10 mouse cellular contexts compared by ENCODE assay signal in the genomic region with DNA sequence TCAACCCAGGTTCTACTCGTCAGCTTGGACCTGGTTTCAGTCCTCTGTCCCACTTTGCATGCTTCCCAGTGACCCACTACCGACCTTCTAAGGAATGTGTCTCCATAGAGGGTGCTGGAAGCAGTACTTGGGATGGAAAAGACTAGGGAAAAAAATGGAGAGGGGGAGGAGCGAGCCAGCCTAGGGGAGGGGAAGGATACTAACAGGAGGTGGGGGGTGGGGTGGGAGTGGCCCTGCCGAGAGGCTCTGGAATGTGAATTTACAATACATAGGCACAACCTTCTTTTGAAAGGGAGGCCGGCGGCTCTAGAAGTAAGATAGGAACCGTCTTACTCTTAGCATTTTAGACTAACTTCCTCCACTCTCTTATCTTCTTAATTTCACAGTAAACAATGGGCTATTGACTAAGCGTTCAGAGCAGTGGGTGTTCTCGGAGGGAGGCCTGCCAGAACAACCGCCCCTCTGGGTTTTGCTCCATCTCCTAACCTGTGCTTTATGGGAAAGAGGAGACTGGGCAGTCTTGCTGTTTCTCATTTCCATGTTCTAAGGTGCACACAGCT.
DNase-seq lines count a peak whose midpoint lies in the region; ATAC-seq and TF ChIP-seq lines count a peak whose summit lies in the region.
"Had no signal": no experiment of that assay in that cellular context is flagged by ENCODE, and none has a peak within 500 bp of the region (broad histone marks: within the 10 kb centered on the region; RNA-seq: fewer than 3 reads in every experiment).

No protein-coding gene starts in this region.

- no peaks in the 10 kb centered on the region for H3K79me2 ChIP-seq in heart, adult 2 months (replicated peaks; ENCODE audit: control insufficient read depth, insufficient read depth, low read length)

- no peak for TF ChIP-seq CTCF in heart, adult 2 months (IDR thresholded peaks at IDR 0.05)
- TF ChIP-seq CTCF in ES-Bruce4 (IDR thresholded peaks at IDR 0.05; ENCODE audit: low read depth, low read length), result no peak

- H3K36me3 ChIP-seq in heart, adult 2 months (ENCODE audit: control insufficient read depth, insufficient read depth, low read length), result no peaks in the 10 kb centered on the region
- H3K36me3 ChIP-seq in ES-Bruce4 (ENCODE audit: control insufficient read depth, insufficient read depth, low read length, poor library complexity, severe bottlenecking), result no peaks in the 10 kb centered on the region
- no peaks in the 10 kb centered on the region for H3K36me3 ChIP-seq in forebrain, embryonic 14.5 days (ENCODE audit: control insufficient read depth, insufficient read depth, low read length)
- no peaks in the 10 kb centered on the region for H3K36me3 ChIP-seq in liver, embryonic 12.5 days

- H3K27me3 ChIP-seq in heart, adult 2 months (ENCODE audit: control insufficient read depth, insufficient read depth, low read length), result no peaks in the 10 kb centered on the region
- H3K27me3 ChIP-seq in ES-Bruce4 (ENCODE audit: control insufficient read depth, insufficient read depth, low read length, poor library complexity, severe bottlenecking), result no peaks in the 10 kb centered on the region
- no peaks in the 10 kb centered on the region for H3K27me3 ChIP-seq in forebrain, embryonic 14.5 days (replicated peaks; ENCODE audit: control insufficient read depth, insufficient read depth, low read length)
- no peaks in the 10 kb centered on the region for H3K27me3 ChIP-seq in liver, embryonic 12.5 days (replicated peaks)

- H3K9me3 ChIP-seq in ES-Bruce4 (replicated peaks; ENCODE audit: control insufficient read depth, insufficient read depth, low read length, poor library complexity, severe bottlenecking), result no peaks in the 10 kb centered on the region
- H3K9me3 ChIP-seq in forebrain, embryonic 14.5 days (replicated peaks; ENCODE audit: control insufficient read depth, low read length), result no peaks in the 10 kb centered on the region
- H3K9me3 ChIP-seq in liver, embryonic 12.5 days (replicated peaks), result no peaks in the 10 kb centered on the region

- H3K4me3 ChIP-seq in heart, adult 2 months, result no peak overlapping the region
- H3K4me3 ChIP-seq in ES-Bruce4 (ENCODE audit: low read depth, low read length), result peak overlapping the region; percentile 39; the same call in 1 of the 2 replicates
- H3K4me3 ChIP-seq in forebrain, embryonic 14.5 days (ENCODE audit: low read depth, low read length), result no peak overlapping the region
- H3K4me3 ChIP-seq in liver, embryonic 12.5 days, result no peak overlapping the region
- H3K4me3 ChIP-seq: erythroblast, embryonic 14.5 days had no signal

- peaks cover 11% of the 10 kb centered on the region for H3K4me1 ChIP-seq in heart, adult 2 months (ENCODE audit: control insufficient read depth, insufficient read depth, low read length)
- peaks cover 9% of the 10 kb centered on the region for H3K4me1 ChIP-seq in ES-Bruce4 (ENCODE audit: control insufficient read depth, insufficient read depth, low read length)
- H3K4me1 ChIP-seq in forebrain, embryonic 14.5 days (ENCODE audit: control insufficient read depth, insufficient read depth, low read length), result peaks cover 9% of the 10 kb centered on the region
- no peaks in the 10 kb centered on the region for H3K4me1 ChIP-seq in liver, embryonic 12.5 days

- peak overlapping the region; percentile 38 for H3K27ac ChIP-seq in heart, adult 2 months
- peak overlapping the region; percentile 90 for H3K27ac ChIP-seq in ES-Bruce4 (ENCODE audit: insufficient read depth, low read length)
- H3K27ac ChIP-seq in forebrain, embryonic 14.5 days (ENCODE audit: low read depth, low read length), result no peak overlapping the region
- H3K27ac ChIP-seq in liver, embryonic 12.5 days, result no peak overlapping the region

- H3K4me2 ChIP-seq in forebrain, embryonic 14.5 days (ENCODE audit: low read length), result no peak overlapping the region
- no peak overlapping the region for H3K4me2 ChIP-seq in liver, embryonic 12.5 days

- 25% methylated on average over 10 of the region's 10 CpGs for WGBS in heart, adult 2 months
- WGBS in forebrain, embryonic 14.5 days, result 8% methylated on average over 10 of the region's 10 CpGs
- 23% methylated on average over 10 of the region's 10 CpGs for WGBS in liver, embryonic 12.5 days (ENCODE audit: insufficient replicate concordance)

- TF ChIP-seq POLR2A in heart, adult 2 months (IDR thresholded peaks at IDR 0.05; ENCODE audit: insufficient read depth, low read depth, low read length), result no peak
- no peak for TF ChIP-seq POLR2A in ES-Bruce4 (IDR thresholded peaks at IDR 0.05; ENCODE audit: insufficient read depth, low read length)

- no peak for DNase-seq in heart, adult 2 months
- no peak for DNase-seq in heart, postnatal 25 days (ENCODE audit: low spot score)
- DNase-seq in forebrain, embryonic 14.5 days (ENCODE audit: low spot score), result peak; percentile 23
- DNase-seq in ovary, postnatal 14 days (ENCODE audit: low spot score), result no peak
- DNase-seq in frontal cortex, postnatal 10 days (ENCODE audit: low spot score in 2 of 2), result no peak
- DNase-seq in adipocyte (ENCODE audit: low spot score), result no peak
- DNase-seq: layer of hippocampus, postnatal 36 days had no signal

- ATAC-seq in forebrain, embryonic 14.5 days, result no peak
- peak; percentile 15; the same call in 1 of the 2 replicates for ATAC-seq in liver, embryonic 12.5 days

- no peak for TF ChIP-seq EP300 in heart, adult 2 months (IDR thresholded peaks at IDR 0.05; ENCODE audit: insufficient read depth, low read depth, low read length)
- peak; percentile 84 for TF ChIP-seq EP300 in ES-Bruce4 (IDR thresholded peaks at IDR 0.05; ENCODE audit: insufficient read depth, low read depth, low read length)

- intact Hi-C loops in heart, adult 2 months (cut with DNase I), result no loop called here
- intact Hi-C loops in heart, postnatal 25 days (cut with DNase I), result no loop called here

- H3K9ac ChIP-seq in heart, adult 2 months (ENCODE audit: low read depth, low read length), result no peak overlapping the region
- peak overlapping the region; percentile 36; the same call in 1 of the 2 replicates for H3K9ac ChIP-seq in ES-Bruce4 (ENCODE audit: low read depth, poor library complexity, severe bottlenecking)
- no peak overlapping the region for H3K9ac ChIP-seq in forebrain, embryonic 14.5 days (ENCODE audit: low read length)
- H3K9ac ChIP-seq in liver, embryonic 12.5 days, result no peak overlapping the region

Comparison
In these comparisons a context has a peak if more than half of its experiments do, and no peak if none do; other contexts are left out.
1. H3K27ac ChIP-seq: peak in heart, adult 2 months (single experiment) and ES-Bruce4 (single experiment); none in forebrain, embryonic 14.5 days (single experiment) and liver, embryonic 12.5 days (single experiment).